ENCODE assay signal across 13 mouse cellular contexts in the genomic region with DNA sequence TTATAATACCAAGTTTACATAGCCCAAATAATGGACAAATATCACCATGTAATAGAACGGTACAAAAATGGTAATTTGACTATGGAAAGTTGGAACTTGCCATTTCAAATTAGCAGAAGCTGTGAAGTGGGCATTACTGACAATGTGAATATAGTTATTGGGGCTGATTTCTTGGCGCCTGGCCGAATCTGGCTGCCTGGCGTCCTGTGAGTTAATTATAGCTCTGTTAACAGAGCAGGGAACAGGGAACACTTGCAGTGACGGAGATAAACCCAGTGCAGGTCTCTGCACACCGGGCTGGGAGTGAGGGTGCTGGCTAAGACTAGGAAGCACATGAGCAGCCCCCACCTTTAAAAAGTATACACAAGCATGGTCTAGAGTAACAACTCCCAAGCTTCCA.
A peak's percentile ranks its signal among the peaks of the same experiment; 100 is the strongest.
DNase-seq lines count a peak whose midpoint lies in the region; ATAC-seq lines count a peak whose summit lies in the region.
"Had no signal": no experiment of that assay in that cellular context is flagged by ENCODE, and none has a peak within 500 bp of the region (broad histone marks: within the 10 kb centered on the region; RNA-seq: fewer than 3 reads in every experiment).

No protein-coding gene starts in this region.

- intact Hi-C loops in heart, postnatal 25 days (cut with DNase I) = no loop called here

- H3K9me3 ChIP-seq in heart, embryonic 11.5 days (replicated peaks; ENCODE audit: control insufficient read depth, low read length) = no peaks in the 10 kb centered on the region
- H3K9me3 ChIP-seq: embryonic facial prominence, embryonic 12.5 days; midbrain, embryonic 12.5 days had no signal

- peaks cover 79% of the 10 kb centered on the region for H3K4me1 ChIP-seq in heart, embryonic 11.5 days (ENCODE audit: control insufficient read depth, insufficient read depth, low read length)

- no peaks in the 10 kb centered on the region for H3K27me3 ChIP-seq in heart, embryonic 11.5 days (ENCODE audit: control insufficient read depth, insufficient read depth, low read length)
- H3K27me3 ChIP-seq: embryonic facial prominence, embryonic 12.5 days; midbrain, embryonic 12.5 days; Patski had no signal

- H3K4me2 ChIP-seq in heart, embryonic 11.5 days = peak overlapping the region; percentile 37
- H3K4me2 ChIP-seq: embryonic facial prominence, embryonic 12.5 days; midbrain, embryonic 12.5 days had no signal

- peak; percentile 96 for DNase-seq in heart, adult 11 months
- no peak for DNase-seq in heart, postnatal 25 days (ENCODE audit: low spot score)
- peak; percentile 80 for DNase-seq in MN1 (ENCODE audit: low spot score)
- DNase-seq in cerebellum, postnatal 10 days = peak; percentile 81 to 85
- no peak for DNase-seq in spleen, adult 12 weeks (ENCODE audit: low spot score)
- no peak for DNase-seq in ovary, postnatal 36 days (ENCODE audit: low spot score)
- DNase-seq: lung, adult 18-20 months had no signal

- H3K4me3 ChIP-seq in heart, embryonic 11.5 days (ENCODE audit: low read depth, low read length) = no peak overlapping the region
- H3K4me3 ChIP-seq: embryonic facial prominence, embryonic 12.5 days; left cerebral cortex, adult 2 months; midbrain, embryonic 12.5 days had no signal

- H3K36me3 ChIP-seq in heart, embryonic 11.5 days (ENCODE audit: control insufficient read depth, insufficient read depth, low read length) = no peaks in the 10 kb centered on the region
- H3K36me3 ChIP-seq: embryonic facial prominence, embryonic 12.5 days; midbrain, embryonic 12.5 days had no signal

- ATAC-seq in heart, embryonic 11.5 days (replicated peaks; ENCODE audit: insufficient number of reproducible peaks, low FRiP score, low TSS enrichment) = no peak
- ATAC-seq in monocyte, adult 5-6 weeks (replicated peaks; ENCODE audit: insufficient number of reproducible peaks, low FRiP score, low TSS enrichment, poor library complexity, severe bottlenecking) = no peak
- ATAC-seq: Patski had no signal

- WGBS in heart, embryonic 11.5 days (ENCODE audit: insufficient replicate concordance) = 39% methylated on average over 6 of the region's 6 CpGs

- H3K9ac ChIP-seq in heart, embryonic 11.5 days (ENCODE audit: low read depth, low read length) = no peak overlapping the region
- H3K9ac ChIP-seq: embryonic facial prominence, embryonic 12.5 days; midbrain, embryonic 12.5 days had no signal

- H3K27ac ChIP-seq in heart, embryonic 11.5 days (ENCODE audit: low read depth, low read length) = peak overlapping the region; percentile 79
- H3K27ac ChIP-seq: embryonic facial prominence, embryonic 12.5 days; left cerebral cortex, adult 2 months; midbrain, embryonic 12.5 days had no signal

Comparison
In these comparisons a context has a peak if more than half of its experiments do, and no peak if none do; other contexts are left out.
1. DNase-seq: peak in heart, adult 11 months (single experiment), MN1 (single experiment) and cerebellum, postnatal 10 days (2 of 2); none in heart, postnatal 25 days (single experiment), spleen, adult 12 weeks (single experiment) and ovary, postnatal 36 days (single experiment).